Mouse (Mus musculus) right cerebral cortex, postnatal 25 days (tissue): ENCODE data around the gene Gm49342.
A peak's percentile ranks its signal among the peaks of the same experiment; 100 is the strongest.
"Not testable (repeated sequence)": the region's sequence is repeated elsewhere in the genome, so short reads cannot be mapped to it uniquely, and the experiment has no call there.

Experiments used
- DNase-seq: peaks from one replicate; pipeline ENCODE4 v3.0.0; 2022

Gm49342 gene

DNA sequence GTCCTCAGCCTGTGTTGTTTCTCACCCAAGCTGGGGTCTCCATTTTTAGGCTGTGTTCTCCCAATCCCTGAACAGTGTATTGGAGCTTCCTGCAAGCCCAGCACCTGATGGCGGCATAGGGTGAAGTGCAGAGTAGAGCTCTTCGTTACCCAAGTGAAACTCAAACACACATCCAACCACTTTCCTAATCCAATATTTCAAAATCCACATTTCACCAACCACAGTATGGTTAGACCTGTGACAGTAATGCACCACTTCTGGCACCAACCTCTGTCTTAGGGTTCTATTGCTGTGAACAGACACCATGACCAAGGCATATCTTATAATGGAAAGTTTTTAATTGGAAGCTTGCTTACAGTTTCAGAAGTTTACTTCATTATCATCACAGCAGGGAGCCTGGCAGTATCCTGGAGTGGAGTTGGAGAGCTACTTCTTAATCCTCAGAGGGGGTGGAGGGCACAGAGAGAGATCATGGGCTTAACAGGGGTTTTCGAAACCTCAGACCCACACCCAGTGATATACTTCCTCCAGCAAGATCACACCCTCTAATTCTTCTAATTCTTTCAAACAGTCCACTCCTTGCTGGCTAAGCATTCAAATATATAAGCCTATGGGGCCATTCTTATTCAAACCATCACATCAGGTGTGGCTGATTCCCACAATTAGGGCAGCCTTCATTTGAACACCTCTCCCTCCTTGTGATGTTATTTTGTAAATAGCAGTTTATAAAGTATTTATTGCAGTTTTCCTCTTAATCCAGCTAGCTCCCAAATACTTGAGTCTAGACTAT, 6.0 kb upstream of the Gm49342 start:
- DNase-seq, result no peak

DNA sequence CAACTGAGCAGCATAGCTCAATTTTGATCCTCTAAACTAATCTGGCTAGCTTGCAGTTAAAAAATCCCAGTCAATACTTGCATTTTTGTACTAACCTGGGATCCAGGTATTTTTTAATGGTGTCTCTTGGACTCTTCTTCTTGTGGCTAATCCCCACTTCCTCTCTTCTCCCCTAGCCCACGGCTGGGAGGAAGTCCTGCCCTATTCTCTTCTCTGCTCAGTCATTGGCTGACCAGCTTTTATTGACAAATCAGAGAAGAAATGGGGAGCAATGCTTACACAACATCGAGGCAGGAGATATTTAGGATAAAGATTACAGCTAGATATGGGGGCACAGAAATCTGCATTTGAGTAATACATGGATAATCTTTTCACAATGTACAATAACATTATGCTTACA, 5.4 kb upstream of the Gm49342 start:
- no peak for DNase-seq

DNA sequence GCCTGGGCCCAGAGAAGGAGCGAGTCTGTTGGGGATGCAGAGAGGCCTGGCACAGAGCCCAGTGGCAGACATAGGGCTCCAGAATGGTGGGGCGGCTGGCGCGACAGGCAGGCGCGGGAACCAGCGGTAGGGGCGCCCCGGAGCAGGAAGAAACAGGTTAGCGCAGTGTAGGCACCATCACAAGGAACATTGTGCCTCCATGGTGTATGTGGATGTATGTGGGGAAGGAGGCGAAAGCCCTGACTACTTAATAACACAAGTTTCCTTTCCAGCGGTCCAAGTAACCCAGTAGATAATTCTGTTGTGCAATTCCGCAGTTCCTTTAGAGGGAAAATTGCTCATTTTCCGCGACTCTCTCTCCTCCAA, 334 bp downstream of the Gm49342 start:
- not testable (repeated sequence) for DNase-seq

DNA sequence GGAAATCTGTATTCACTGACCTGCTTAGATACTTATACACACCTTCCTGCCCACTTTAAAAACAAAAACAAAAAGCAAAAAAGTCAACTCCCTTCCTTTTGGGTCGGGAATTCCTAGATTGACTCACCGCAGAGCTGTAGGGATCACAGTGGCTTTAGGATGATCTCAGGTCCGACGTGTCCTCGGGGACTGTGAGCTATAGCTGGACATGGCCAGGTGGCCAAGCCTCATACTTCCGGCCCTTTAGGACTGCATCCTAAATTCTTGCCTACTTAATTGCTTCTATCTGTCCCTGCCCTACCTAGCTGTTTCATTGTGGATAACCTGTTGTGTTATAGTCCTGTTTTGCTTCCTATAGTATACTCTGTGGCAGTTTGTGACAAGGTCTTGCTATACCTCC, 764 bp downstream of the Gm49342 start:
- DNase-seq, result not testable (repeated sequence)

DNA sequence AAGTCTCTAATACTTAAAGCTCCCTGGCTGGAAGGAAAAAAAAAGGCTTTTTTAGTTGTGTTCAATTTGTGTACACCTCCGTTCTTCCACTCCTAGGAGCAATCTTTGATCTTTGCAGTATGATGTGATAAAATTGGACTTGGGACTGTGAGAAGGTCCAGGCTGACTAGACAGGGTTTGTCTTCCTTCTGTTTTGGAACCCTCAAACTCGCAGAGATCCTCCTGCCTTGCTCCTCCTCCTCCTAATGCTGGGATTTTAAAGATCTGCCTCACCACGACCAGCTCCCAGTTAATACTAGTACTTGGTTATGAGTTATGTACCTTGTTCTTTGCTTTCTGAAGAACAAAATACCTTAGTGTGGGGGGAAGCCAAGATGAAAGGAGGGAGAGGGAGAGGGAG, 1.2 kb downstream of the Gm49342 start:
- DNase-seq, result not testable (repeated sequence)

DNA sequence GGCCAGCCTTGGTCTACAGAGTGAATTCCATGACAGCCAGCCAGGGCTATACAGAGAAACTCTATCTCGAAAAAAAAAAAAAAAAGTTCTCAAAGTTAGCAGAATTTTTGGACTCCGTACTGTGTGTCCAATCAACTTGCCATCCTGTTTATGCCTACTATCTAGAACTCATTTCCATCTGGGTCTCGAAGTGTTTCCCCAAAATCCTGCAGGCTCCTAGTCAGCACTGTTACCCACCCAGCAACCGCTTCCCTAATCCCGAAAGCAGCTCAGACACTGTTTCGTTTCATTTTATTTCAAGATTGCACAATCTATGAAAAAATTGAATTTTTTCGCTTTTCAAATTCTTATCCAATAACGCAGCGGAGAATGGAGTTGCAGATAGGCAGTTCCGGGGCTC, 11.2 kb downstream of the Gm49342 start:
- no peak for DNase-seq

DNA sequence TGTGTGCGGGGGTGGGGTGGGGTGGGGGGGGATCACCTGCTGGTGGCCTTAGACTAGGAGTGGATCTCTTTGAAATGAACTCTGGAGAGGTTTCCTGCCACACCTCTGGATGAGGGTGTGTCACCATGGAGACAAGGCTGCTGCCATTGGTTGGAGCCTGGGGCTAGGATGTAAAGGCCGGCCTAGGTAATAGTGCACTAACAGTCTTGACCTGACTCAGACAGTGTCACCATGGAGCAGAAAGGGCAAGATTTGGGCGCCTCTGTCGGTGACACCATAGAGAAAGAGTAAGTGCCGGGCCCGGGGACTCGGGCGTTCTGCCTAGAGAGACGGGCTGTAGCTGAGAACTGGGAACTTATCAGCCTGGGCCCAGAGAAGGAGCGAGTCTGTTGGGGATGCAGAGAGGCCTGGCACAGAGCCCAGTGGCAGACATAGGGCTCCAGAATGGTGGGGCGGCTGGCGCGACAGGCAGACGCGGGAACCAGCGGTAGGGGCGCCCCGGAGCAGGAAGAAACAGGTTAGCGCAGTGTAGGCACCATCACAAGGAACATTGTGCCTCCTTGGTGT, 11.7 kb downstream of the Gm49342 start, which contains the start of gene Pnp2:
Gene Pnp2, plus strand, starts transcription at position 51 of the 567 bp plus-strand sequence.
- DNase-seq, result peak; percentile 37

DNA sequence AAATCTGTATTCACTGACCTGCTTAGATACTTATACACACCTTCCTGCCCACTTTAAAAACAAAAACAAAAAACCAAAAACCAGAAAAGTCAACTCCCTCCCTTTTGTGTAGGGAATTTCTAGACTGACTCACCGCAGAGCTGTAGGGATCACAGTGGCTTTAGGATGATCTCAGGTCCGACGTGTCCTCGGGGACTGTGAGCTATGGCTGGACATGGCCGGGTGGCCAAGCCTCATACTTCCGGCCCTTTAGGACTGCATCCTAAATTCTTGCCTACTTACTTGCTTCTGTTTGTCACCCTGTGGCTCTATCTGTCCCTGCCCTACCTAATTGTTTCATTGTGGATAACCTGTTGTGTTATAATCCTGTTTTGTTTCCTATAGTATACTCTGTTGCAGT, 12.4 kb downstream of the Gm49342 start:
- not testable (repeated sequence) for DNase-seq

DNA sequence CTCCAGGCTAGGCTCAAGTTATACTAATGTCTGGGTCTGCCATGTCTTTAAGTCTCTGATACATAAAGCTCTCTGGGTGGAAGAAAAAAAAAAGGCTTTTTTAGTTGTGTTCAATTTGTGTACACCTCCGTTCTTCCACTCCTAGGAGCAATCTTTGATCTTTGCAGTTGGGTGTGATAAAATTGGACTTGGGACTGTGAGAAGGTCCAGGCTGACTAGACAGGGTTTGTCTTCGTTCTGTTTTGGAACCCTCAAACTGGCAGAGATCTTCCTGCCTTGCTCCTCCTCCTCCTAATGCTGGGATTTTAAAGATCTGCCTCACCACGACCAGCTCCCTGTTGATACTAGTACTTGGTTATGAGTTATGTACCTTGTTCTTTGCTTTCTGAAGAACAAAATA, 12.8 kb downstream of the Gm49342 start:
- not testable (repeated sequence) for DNase-seq

DNA sequence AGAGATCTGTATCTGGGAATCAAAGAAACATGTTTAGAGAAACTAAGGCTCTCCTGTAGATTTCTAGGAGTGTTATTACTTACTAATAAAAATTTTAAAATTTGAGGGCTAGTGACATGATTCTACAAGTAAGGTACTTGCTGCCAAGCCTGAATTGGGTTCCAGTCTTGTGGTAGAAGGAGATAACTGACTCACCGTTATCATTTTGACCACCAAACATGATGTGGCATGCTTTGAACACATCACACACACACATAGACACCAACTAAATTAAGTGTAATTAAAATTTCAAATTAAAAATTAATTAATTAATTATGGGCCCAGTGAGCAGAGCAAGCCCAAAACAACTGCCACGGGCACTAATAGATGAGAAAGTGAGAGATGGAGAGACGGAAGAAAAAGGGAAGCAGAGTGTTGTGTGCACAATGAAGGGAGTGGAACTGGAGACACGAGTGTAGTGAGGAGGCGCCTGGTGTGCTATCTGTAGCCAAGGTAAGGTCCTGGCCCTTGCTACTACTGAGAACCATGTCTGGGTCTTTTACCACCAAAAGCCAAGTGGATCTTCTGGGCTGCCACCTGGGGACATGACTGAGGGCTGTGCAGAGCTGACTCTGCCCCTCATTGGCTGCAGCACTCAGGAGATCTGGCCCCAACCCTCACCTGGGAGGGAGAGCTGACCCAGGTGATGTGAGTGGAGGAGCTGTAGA, 14.1 kb downstream of the Gm49342 start:
- DNase-seq, result not testable (repeated sequence)

DNA sequence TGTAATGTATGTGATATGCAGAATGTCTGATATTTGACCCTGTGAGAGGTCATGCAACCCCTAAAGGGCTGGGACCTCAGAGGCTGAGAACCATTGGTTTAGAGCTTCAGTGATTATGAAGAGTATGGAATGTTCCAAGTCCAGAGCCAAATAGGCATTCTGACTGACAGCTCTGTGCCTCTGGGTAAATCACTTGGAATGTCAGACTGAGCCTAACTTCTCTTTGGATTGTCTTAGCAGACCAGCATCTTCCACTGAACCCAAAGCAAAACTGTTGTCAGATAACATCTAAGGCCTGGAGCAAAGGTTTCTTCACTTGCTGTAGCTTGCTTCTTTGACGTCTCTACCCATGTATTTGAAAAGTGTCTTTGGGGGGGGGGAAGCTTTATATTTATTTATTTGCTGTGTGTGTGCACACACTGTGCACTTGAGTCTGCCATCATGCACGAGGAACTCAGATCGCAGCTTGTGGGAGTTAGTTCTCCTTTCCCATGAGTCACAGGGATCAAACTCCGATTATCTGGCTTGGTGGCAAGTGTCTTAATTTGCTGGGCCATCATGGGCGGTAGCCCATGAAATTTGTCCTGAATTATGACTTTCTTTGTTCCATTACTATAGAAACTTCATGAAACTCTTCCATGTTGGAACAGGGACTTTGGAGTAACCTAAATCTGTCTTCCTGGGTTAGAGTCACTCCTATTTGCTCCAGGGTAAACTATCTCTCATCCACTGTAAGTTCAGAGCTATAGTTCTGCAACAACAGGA, 24.1 kb downstream of the Gm49342 start:
- DNase-seq, result no peak

DNA sequence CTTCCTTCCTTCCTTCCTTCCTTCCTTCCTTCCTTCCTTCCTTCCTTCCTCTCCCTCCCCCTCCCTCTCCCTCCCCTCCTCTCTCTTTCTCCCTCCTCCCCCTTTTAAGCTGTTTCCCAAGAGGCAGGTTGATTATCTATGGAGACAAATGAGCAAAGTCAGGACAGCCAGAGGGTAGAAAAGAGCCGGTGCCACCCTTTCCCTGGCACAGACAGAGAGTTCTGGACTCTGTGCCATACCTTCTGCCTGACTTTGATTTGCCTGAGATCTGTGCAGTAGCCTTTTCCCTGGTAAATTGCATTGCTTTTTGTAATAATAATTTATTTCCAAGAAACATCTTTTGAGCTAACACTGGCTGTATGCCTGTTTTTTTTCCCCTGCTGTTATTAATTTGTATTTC, 24.7 kb downstream of the Gm49342 start:
- DNase-seq, result no peak

DNA sequence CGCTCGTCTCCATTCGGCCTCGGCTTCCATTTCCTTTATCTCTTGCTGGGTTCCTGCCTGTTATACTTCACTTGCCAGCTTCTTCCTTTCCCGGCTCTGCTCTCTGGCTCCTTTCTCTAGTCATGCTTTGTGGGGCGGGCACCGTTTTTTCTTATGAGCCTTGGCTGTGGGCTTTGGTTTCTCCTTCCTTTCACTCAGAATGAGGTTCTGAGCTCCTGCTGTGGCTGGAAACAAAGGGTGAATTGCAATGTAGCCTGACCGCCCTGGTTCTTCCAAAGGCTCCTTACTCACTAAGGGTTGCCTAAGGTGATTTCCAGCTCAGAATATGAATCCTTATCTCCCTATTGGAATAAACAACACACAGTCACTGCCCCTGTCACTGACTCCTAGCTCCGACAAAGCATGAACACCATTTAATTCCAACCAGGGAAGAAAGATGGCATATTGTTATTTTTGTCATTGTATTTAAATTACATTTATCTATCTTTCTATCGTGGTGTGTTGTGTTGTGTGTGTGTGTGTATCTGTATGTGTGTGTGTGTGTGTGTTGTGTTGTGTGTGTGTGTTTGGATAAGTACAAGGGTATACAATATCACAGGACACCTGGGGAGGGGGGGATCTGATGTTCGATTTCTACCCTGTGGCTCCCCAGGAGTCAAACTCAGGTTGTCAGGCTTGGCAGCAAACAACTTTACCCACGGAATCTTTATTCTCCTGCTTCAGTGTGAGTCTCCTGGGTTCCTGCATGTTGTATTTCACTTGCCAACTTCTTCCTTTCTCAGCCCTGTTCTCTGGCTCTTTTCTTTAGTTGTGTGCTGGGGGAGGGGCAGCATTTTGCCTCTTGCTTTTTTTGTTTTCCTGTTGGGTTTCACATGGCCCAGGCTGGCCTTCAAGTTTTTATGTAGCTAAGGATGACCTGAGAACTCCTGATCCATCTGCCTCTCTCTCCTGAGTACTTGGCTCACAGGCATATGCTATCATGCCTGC, 25.5 kb downstream of the Gm49342 start:
- DNase-seq, result peak; percentile 38

DNA sequence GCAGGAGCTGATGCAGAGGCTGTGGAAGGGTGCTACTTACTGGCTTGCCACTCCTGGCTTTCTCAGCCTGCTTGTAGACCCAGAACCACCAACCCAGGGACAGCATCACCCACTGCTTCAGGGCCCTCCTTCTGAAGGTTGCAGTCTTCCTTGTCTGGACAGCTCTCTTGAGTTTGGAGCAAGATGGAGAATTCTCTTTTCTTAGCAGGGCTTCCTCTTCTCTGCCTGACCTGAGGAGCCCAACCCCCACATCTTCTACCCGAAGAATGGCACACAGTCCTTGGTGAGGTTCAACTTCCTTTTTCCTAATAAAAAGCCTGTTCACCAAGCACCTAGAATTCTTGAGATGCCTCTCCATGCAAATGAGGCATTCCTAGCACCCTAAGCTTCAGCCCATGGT, 26.5 kb downstream of the Gm49342 start:
- no peak for DNase-seq

DNA sequence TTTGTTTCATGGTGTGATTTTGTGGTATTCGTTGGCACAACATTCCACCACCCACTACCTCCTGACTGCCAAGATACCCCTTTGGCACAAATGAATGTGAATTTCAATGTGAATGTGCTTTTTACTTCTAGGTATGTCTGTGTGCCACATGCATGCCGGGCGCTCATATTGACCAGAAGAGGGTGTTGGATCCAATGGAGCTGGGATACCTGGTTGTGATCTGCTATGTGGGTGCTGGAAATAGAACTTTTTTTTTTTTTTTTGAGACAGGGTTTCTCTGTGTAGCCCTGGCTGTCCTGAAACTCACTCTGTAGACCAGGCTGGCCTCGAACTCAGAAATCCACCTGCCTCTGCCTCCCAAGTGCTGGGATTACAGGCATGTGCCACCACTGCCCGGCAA, 28.7 kb downstream of the Gm49342 start:
- DNase-seq, result not testable (repeated sequence)

DNA sequence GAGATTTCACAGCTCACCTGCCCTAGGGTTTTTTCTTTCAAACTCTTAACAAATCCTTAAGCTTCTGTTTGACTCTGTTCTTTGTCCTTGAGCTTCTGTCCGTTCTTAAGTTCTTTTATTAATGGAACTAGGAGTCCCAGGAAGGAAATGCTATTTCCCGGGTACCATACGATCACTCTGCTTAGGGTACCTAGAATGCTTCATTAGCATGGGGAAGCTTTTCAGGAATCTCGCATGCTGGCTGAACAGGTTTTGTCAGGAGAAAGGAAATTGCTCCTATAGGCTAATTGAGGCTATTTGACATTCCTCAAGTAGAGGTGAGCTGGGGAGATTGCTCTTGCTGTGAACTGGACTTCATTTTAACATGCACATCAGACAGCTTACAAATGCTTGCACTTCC, 29.4 kb downstream of the Gm49342 start:
- no peak for DNase-seq

DNA sequence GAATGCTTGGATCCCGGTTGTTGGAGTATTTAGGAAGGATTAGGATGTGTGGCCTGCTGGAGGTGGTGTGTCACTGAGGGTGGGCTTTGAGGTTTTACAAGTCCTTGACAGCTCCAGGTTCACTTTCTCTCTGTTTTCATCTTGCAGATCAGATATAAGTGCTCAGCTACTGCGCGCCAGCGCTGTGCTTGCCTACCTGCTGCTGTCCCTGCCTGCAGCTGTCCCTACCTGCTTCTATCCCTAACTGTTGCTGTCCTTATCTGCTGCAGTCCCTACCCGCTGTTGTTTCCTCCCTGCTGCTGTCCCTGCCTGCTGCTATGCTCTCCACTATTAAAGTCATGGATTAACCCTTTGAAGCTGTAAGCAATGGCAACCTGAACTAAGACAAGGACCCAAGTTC, 30.7 kb downstream of the Gm49342 start:
- no peak for DNase-seq

DNA sequence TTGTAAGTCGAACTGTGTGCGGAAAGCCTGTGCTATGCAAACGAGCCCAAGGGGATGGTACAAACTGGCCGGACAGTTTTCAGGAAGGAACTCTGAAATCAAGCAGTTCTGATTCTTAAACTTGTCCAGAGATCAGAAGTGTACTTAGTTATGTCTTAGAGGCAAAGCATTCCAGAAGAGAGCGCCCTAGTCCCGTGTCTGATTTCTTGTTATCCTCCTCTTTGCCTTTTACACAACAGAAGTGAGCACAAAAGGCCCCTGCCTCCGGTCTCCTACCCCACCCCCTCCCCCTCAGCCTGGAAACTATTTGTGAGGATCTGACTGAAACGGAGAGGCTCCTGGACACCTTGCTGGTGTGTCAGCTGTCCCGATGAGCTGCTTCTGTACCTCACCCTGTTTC, 32.4 kb downstream of the Gm49342 start:
- no peak for DNase-seq

DNA sequence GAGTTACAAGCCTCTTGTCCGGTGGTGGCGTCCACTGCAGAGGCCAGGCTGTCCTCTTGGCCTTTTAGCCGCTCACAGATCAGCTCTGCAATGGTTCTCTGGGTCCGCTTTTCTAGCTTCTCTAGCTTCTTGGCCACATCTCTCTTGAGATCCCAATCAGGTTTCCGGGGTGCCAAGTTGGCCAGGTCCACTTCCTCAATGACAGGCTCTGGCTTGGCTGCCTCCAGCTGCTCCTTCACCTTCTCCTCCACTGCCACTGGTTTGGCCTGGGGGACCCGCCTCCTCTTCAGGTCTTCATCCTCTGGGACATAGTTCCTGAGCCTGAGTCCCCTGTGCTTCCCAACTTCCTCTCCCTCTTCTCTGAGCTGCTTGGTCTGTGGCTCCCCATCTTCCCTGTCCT, 34.1 kb downstream of the Gm49342 start:
- not testable (repeated sequence) for DNase-seq

DNA sequence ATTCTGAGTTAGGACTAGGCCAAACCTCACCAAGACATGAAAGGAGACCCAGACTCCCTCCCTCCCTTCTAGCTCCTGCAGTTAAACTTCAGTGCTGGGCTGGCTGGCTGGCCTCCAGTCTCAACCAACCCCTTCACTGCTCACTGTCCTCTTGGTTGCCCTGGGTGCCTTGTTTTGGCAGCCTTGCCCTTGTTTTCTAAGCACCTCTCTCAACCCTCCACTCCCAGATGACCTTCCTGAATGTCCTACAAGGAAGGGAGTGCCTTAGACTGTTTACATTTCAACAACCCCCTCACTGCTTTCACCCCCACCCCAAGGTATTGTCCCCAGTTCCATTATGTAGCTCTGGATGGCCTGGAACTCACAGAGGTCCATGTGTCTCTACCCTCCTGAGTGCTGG, 35.3 kb downstream of the Gm49342 start:
- no peak for DNase-seq

DNA sequence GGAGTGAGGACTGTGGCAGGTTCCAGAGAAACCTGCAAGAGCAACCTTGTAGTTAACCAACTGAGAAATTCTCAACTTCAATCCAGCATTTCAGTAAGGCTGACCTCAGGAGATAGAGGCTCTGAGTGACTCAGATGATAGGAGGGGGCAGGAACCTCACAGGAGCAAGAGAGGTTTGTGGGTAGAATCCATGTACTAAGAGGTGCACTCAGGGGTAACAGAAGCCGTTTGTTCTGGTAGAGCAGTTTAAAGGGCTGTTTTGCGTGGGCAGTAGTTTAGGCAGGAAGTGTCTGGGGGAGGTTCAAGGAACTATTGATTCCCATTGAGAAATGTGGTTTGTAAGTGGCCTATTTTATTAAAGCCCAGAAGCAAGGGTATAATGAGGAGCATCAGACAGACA, 36.9 kb downstream of the Gm49342 start:
- DNase-seq, result no peak

DNA sequence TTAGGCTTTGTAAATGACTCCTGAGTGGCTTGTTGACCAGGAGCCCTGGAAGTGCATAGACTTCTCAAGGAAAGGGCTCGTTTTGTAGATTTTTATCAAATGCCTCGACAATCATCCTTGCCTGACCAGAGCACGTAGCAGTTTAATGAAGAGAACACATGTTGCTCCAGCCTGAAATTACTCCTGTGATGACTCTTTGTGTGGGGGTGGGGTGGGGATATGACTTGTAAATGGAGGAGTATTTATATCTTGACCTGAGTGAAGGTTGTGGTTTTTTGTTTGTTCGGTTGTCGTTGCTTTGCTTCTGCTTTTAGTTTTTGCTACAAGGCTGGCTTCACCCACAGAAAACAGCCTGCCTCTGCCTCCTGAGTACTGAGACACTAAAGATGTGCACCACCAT, 37.5 kb downstream of the Gm49342 start:
- no peak for DNase-seq
